Mouse (Mus musculus) 3134 (cell line): ENCODE results near the gene Fkbp5.
A peak's percentile ranks its signal among the peaks of the same experiment; 100 is the strongest.
"Not testable (repeated sequence)": the region's sequence is repeated elsewhere in the genome, so short reads cannot be mapped to it uniquely, and the experiment has no call there.

Experiments
- DNase-seq: peaks from one replicate; pipeline ENCODE4 v3.0.0-alpha.2; 2011; ENCODE audit warnings: low spot score; ENCODE audit not compliant: insufficient read length; ENCODE audit errors: extremely low read depth

The Fkbp5 gene

DNA sequence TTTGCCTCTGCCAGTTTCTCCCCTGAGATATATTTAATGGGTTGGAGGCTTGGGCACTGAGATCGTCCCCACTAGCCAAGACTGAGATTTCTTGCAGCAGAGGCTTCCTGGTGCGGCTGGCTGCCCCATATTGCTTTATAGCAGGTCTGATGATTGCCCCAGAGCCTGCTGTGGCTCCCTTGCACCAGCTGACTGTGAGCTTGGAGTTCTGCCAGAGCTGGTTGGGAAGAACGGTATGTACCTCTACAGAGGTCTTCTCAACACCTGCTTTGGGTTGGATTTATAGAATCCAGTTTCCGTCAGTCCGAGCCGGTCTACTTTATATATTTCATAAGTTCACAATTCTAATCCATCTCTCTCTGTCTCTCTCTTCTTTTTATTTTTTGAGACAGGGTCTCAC is 93.0 kb downstream of the Fkbp5 start:
- DNase-seq, result no peak

DNA sequence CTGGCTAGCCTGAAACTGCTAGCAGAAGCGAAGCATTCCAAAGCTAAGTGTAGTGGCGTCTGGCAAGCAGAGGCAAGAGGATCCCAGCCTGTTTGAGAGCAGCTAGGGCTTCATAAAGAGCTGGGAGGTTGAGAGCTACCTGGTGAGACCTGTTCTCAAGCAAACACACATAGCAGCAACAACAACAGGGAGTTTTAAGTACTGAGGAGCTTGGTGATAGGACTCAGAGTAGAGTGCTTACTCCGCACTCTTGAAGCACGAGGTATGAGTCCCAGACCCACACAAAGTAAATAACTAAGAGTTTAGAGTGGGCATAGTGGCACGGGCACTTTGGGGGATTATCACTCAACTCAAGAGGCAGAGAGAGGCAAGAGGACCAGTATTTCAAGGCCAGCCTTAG is 96.3 kb downstream of the Fkbp5 start:
- no peak for DNase-seq

DNA sequence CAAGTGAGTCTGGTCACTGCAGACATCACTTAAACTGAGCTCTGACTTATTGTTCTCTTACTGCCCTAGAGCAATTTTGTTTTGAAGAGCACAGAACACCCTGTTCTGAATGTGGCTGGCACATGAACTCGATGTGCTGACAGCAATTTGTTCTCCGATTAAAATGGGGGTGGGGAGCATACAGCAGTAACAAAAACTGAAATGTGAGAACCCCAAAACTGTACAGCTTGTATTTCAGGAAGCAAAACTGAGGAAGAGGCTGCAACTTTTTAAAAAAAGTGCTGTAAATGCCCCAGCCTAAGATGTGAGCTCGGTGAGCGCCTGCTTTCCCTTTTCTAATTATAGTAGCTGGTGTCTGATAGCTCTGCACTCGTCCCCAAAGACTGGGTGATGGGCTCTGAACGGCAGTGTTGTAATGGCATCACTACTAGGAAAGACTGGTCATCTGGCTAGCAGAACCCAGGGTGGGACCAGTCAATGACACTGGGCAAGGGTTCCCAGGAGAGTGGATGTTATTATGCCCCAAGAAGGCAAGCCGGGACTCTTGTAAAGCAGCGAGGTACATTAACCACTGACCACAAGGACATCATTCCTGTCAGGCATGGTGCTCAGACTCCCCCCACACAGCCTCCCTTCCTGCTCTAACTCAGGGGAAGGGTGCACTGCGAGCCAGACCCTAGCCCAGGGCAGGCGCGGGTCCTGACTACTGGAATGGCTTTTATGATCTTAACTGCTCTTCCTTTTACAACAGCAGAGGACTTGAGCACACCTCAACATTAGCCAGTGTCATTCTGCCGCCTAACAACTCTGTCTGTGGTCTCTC is 96.9 kb downstream of the Fkbp5 start:
- no peak for DNase-seq

DNA sequence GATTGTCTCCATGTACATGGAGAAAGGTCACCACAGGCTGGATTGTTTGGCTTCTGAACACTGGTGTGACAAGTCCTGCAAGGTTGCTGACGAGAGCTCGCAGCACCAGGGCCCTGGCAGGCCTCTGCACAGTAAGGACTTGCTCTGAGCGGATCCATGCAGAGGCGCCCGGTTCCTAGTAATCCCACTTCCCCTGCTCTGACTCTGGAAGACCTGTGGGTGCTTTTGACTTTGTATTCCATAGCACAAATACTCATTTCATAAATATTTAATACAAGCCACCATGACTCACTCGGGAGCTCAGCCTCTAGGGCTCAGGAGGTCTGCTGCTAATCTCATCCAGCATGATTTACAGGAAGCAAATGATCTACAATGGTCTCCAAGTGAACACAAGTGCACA is 97.7 kb downstream of the Fkbp5 start:
- DNase-seq, result peak; percentile 48

DNA sequence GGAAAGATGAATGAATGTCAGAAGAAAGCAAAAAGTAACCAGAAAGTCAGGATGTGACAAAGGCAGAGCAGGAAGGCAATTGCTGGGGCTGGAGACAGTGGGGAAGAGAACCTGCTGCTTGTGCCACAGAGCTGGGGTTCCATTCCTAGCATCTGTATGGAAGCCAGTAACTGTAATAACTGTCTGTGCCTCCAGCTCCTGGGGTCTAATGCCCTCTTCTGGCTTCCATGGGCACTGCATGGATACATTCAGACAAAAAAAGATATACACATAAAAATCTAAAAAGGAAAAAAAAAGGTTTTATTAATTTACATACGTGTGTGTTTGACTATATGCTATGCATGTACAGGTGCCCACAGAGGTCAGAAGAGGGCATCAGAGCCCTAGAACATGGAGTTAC is 98.4 kb downstream of the Fkbp5 start:
- no peak for DNase-seq

DNA sequence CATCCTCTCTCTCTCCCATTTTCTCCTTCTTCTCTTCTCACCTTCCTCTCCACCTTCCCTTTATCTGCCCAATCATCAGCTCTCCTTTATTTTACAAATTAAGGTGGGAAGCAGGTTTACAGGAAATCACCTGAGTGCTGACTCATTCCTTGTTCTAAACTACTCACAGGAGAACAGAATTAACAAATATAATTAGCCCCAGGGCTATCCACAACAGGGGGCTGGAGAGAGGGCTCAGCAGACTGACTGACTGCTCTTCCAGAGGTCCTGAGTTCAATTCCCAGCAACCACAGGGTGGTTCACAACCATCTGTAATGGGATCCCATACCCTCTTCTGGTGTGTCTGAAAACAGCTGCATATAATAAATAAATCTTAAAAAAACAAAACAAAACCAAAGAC is 98.8 kb downstream of the Fkbp5 start:
- not testable (repeated sequence) for DNase-seq

DNA sequence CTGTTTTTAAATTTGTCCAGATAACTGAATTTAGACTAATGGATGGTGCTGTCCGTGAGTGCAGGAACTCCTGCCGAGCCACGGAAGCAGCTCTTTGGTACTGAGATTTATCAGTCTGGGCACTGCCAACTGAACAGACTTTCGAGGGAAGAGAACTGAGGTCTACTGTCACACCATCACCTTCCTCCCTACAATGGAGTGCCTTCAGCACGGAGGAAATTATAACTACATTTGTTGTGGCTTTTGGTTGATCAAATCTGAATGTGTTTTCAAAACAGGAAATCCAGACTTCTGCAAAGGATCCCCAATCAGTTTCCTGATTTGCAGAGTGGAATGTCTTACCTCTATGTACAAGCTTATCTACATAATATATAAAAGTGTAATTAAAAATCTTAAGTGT is 99.6 kb downstream of the Fkbp5 start:
- no peak for DNase-seq

DNA sequence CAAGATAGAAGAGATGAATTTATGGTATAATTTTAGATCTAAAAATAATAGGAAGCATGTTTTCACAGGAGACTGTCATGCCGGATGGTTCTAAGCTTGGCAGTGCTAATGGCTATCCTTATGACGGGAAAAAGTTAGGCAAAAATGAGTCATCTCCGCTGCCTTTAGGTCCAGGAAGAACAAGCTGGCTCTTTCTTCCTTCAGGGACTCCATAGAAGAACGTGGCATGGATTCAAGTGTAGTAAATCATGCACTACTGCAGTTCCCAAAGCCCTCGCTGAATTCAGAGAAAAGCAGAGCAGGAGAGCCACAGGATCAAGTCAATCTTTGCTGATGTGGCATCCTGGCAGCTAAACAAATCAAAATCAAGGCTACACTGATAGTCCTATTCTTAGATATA is 102.1 kb downstream of the Fkbp5 start:
- DNase-seq, result no peak

DNA sequence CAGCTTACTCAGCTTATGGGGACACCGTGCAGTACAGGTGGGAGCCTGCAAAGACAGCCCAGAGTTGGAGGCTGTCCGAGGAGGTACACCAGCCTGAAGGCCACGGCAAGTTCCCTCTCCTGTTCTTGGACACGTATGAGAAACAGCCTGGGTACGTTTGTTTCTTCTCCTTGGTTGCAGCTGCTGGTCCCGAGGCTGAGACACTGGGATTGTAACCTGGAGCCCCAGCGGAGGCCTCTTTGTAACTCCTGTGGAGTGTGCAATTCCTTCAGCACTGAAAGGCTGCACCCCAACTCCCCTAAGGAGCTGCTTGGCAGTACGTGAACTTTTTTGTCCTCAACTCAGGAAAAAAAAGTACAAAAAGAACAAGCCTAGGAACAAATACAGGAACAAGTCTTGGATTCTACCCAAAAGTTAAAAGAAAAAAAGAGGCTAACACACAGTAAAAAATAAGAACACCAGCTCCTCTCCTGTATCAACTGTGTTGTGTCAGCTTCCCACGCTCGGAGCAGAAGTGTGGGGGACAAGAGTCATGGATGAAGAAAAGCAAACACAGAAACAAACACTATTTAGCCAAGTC is 105.9 kb downstream of the Fkbp5 start:
- no peak for DNase-seq

DNA sequence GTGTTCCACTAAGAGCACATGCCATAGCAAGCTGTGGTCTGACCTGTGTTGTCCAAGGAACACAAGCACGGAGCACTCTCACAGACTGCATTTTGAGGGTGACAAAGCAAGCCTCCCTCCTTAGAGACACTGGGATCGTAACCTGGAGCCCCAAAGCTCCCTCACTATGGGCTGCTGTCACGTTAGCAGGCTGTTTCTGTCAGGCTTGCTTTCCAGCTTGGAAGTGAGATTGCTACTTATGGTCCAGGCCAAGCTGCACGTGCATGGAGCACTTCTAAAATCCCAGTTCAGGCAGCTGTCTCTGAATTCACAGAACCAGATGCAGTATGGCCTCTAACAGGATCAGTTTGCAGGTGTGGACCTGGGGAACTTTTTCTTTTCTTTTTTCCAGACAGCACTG is 106.6 kb downstream of the Fkbp5 start:
- DNase-seq, result no peak

DNA sequence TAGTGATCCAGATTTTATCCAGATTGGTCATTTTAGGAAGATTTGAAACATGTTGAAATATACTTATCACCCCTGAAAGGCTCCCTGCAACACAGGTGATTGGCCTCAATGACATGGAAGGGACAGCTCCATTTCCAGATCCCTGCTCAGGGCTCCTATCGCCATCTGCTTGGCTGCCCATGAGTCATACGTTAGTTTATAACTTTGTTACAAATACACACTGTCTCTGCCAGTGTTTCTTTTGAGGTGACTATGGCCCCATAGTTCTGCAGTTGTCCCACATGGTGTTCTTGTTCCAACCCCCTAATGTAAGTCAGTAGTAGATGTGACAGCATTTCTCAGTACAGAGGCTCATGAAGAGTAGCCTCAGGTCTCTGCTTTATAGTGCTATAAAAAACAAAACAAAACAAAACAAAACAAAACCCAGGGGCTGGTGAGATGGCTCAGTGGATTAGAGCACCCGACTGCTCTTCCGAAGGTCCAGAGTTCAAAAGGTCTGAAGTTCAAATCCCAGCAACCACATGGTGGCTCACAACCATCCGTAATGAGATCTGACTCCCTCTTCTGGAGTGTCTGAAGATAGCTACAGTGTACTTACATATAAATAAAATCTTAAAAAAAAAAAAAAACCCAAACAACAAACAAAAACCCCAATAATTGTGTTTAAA is 108.9 kb downstream of the Fkbp5 start:
- no peak for DNase-seq

DNA sequence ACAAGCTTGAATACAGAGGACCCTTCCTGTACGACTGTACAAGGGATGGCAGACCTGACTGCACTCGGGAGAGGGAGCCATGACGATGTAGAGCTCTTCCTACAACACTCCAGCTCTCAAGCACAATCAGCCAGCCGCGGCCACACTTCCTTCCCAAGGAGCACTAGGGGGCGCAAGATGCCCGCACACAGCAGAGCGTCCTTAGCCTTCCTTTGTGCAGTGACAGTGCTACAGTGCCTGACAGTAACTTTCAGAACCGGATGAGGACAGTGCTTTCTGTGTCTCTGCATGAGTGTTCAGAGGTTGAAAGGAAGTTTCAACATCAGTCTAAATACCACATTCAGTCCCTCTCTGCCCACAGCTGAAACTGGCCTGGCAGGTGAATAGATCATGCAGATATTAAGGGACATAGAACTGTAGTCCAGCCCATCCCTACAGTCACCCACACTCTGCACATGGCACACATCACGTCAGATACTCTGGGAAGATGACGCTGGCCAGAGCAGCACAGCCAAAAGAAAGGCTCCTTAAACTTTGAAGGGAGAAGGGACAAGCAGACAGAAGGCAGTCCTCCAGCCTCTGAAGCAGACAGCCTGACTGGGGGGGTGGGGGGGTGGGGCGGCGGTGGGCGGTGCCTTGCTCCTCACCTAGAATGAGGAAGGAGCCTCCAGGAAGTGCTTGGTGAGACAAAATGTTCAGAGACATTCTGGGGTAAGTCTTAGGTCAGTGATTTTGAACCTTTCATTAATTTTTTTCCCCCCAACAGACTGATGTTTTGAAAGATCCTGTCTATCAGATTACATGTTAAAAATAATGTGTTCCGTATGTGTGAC is 109.7 kb downstream of the Fkbp5 start:
- DNase-seq, result peak; percentile 56

DNA sequence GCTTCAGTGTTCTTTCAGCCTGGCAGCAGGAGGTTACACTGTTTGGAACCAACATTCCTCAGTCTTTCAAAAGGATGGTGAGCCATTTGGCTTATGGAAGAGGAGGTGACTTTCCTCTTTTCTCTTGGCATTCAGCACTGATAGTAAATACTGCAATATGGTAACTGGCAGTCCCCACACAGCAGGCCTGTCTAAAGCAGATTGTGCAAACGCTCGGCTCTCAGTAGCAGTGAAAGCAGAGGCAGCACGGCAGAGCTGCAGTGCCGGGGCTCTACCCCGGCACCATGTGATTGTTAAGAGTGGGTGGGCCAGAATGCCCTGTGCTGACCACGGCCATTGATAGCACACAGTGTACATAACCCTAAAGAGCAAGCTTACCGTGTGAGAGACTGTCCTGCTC is 110.9 kb downstream of the Fkbp5 start:
- no peak for DNase-seq

DNA sequence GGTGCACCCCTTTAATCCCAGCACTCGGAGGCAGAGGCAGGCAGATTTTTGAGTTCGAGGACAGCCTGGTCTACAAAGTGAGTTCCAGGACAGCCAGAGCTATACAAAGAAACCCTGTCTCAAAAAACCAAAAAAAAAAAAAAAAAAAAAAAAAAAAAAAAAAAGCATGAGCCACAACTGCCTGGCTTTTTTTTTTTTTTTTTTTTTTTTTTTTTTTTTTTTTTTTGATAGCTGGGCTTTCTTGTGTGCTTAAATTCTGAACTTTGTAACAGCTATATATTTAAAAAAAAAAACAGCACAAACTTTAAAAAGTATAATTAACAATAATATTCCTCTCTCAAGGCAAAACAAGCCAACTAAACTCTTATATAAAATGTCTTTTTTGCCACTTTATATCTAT is 112.6 kb downstream of the Fkbp5 start:
- not testable (repeated sequence) for DNase-seq

DNA sequence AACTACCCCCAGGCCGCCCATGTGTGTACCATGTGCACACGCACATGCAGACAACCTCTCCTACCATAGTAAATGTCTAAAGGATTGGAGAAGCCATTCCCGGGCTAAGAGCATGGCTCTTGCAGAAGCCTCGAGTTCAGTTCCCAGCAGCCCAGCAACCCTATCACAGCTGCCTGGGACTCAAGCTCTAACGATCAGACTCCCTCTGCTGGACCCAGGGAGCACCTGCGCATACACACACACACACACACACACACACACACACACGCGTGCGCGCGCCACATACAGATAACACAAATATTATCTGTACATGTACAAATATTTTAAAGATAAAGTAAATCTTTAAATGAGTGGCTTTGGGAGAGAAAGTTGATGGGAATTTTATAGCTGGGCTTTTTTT is 113.0 kb downstream of the Fkbp5 start:
- no peak for DNase-seq

DNA sequence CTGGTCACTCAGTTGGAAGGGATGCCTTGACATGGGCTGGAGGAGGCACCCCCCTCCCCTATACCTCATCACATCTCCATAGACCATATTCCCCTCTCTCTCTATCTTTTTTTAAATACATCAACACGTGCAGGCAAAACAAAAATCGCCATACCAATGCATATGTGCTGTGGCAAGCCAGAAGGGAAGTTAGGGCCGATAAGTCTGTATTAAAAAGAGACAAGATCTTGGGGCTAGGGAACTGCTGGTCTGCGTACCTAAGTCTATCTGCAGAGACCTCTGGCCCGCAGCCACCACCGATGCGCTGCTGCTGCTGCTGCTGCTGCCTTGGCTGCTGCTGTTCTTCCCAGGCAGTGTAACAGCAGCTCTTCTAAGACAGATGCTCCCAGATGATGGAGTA is 122.3 kb downstream of the Fkbp5 start:
- DNase-seq, result no peak

DNA sequence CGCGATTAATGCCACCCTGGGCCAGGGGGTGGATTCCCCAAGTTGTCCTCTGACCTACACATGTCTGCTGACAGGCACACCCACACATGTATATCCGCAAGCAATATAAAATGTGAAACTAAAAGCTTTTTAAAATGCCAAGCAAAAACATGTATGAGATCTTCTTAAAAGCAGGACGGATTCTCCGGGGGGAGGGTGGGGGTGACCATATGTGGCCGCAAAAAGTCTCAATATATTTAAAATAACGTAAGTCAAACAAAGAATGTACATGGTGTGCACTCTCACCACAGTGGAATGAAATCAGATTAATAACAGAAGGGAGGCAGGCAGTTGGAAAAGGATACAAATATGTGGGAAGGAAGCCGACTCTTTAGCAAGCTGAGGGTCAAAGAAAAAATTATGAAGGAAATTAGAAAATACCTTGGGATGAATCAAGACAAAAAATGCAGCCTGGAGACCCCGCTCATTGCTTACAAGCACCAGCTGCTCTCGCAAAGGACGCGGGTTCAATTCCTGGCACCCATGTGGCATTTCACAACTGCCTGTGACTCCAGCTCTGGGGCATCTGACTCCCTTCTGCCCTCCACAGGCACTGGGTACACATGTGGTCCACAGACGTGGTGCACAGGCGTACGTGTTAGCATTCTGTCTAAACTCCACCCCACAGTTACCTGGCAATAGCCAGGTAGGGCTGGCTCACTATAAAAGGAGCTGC is 123.1 kb downstream of the Fkbp5 start:
- no peak for DNase-seq

DNA sequence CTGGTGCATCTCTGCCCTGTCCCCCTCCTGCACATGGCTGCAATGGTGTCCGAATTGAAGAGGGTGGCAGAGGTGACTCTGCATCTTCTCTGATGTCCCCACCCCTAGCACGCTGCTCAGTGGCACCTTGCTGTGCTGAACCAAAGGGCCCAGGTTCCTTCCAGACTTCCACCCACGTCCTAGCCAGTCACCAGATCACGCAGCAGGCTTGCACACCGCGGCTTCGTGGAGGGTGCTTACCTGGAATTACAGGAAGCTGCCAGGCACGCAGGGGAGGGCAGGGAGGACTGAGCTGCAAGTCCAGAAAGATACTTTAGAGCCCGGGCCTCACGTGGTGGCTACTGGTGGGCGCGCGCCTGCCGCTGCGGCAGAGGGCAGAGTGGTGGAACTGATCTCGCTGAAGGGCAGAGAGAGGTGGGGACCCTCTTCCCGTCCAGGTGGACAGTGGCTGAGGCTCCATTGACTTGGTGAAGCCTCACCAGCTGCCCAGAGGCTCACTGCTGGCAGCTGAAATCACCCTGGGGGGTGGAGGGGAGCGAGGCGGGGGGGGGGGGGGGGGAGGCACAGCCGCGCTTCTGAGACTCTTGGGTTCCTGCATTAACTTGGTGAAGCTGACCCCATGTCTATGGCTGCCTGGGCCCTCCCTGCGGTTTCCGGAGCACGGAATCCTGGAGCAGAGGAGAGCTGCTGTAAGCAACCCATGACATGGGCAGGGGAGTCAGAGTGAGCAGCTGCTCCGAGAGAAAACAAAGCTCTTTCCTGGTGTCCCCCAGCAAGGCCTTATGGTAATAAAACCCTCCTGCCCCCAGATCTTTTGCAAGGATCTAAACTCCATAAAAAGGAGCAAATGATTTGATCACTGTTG is 125.5 kb downstream of the Fkbp5 start:
- DNase-seq, result no peak

DNA sequence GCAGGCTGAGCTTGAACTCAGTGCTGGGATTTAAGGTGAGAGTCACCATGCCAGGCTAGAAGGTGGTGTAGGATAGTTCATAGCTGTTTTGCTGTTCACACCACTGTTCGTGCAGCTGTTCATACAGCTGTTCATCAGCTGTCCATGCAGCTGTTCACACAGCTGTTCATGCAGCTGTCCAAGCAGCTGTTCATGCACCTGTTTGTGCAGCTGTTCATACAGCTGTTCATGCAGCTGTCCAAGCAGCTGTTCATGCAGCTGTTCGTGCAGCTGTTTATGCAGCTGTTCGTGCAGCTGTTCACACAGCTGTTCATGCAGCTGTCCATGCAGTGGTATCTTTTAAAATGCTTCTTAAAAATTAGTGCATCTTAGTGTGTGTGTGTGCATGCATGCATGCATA is 128.8 kb downstream of the Fkbp5 start:
- DNase-seq, result no peak
